Mouse (Mus musculus) gastrocnemius, postnatal 10 days (tissue): Measurements from ENCODE around the gene Lpo. TPM values are rescaled to one million over a fixed set of nuclear protein-coding genes. Genes with fewer than 3 reads are reported as not detected.
A peak's percentile ranks its signal among the peaks of the same experiment; 100 is the strongest.

Experiments
- DNase-seq: peaks from one replicate; pipeline ENCODE4 v3.0.0; 2021; ENCODE audit warnings: mixed read lengths
- total RNA-seq, 2 experiments: library from RNA; stranded (reverse); gene quantifications; 2 replicates each; pipeline ENCODE4 v1.2.3; 2021

Lpo gene
- total RNA-seq, 2 experiments from 2014 or later = not detected

- no peak for DNase-seq
Measured at GRCm38 (mm10) chr11:87802621-87803020, 25.5 kb downstream of the Lpo start.

GRCm38 (mm10) chr11:87801711-87802275 is 26.3 kb downstream of the Lpo start:
- DNase-seq = no peak

- no peak for DNase-seq
Measured at GRCm38 (mm10) chr11:87793460-87793859, 34.6 kb downstream of the Lpo start, which contains the start of gene Mpo. Gene Mpo, plus strand, starts transcription at chr11:87793581.

- no peak for DNase-seq
Measured at GRCm38 (mm10) chr11:87790088-87790487, 38.0 kb downstream of the Lpo start.

- DNase-seq = no peak
Measured at GRCm38 (mm10) chr11:87780130-87780529, 48.0 kb downstream of the Lpo start.

- DNase-seq = no peak
Measured at GRCm38 (mm10) chr11:87779392-87779791, 48.7 kb downstream of the Lpo start.

GRCm38 (mm10) chr11:87778915-87779314 is 49.2 kb downstream of the Lpo start:
- no peak for DNase-seq

GRCm38 (mm10) chr11:87778100-87778765 is 49.9 kb downstream of the Lpo start:
- peak; percentile 31 for DNase-seq

- DNase-seq = no peak
Measured at GRCm38 (mm10) chr11:87772354-87772753, 55.7 kb downstream of the Lpo start.

GRCm38 (mm10) chr11:87770989-87771388 is 57.1 kb downstream of the Lpo start:
- DNase-seq = peak; percentile 77

- no peak for DNase-seq
Measured at GRCm38 (mm10) chr11:87768745-87769144, 59.3 kb downstream of the Lpo start.

GRCm38 (mm10) chr11:87763988-87764876 is 63.9 kb downstream of the Lpo start:
- no peak for DNase-seq

GRCm38 (mm10) chr11:87763511-87763987 is 64.5 kb downstream of the Lpo start:
- no peak for DNase-seq

- DNase-seq = no peak
Measured at GRCm38 (mm10) chr11:87762702-87763385, 65.2 kb downstream of the Lpo start.

- DNase-seq = no peak
Measured at GRCm38 (mm10) chr11:87761806-87762701, 66.0 kb downstream of the Lpo start.

- DNase-seq = no peak
Measured at GRCm38 (mm10) chr11:87761181-87761721, 66.8 kb downstream of the Lpo start.

- no peak for DNase-seq
Measured at GRCm38 (mm10) chr11:87760301-87761081, 67.6 kb downstream of the Lpo start, which contains the start of gene Tspoap1. Gene Tspoap1, plus strand, starts transcription at chr11:87760541.

- no peak for DNase-seq
Measured at GRCm38 (mm10) chr11:87759609-87760005, 68.5 kb downstream of the Lpo start.

- no peak for DNase-seq
Measured at GRCm38 (mm10) chr11:87758957-87759608, 69.0 kb downstream of the Lpo start.
